Mouse (Mus musculus): Measurements from ENCODE around the gene Lenep. TPM values are rescaled to one million over a fixed set of nuclear protein-coding genes. Genes with fewer than 3 reads are reported as not detected.

Gene Lenep
- not detected in 2 replicates for polyA plus RNA-seq (2015; fragmentation: Nextera tagmentation; extraction: Ambion mirVana)

GRCm38 (mm10) chr3:89402693-89403092, at the start of gene Lenep:
TSS of gene Lenep (minus strand) at chr3:89402793.
- WGBS: 78% methylated on average over 5 of the region's 5 CpGs
- no peak for ATAC-seq (ENCODE audit: insufficient read depth, low FRiP score, low read depth)

GRCm38 (mm10) chr3:89451916-89452315, 49.3 kb upstream of the Lenep start:
- Histone ChIP-seq H3K9ac (no peak overlapping the region), H3K4me1 (peaks cover 12% of the 10 kb centered on the region; the same call in 1 of the 2 replicates), H3K36me3 (no peaks in the 10 kb centered on the region), H3K27ac (no peak overlapping the region), H3K9me3 (no peaks in the 10 kb centered on the region), H3K4me2 (no peak overlapping the region), H3K27me3 (replicated peaks) (no peaks in the 10 kb centered on the region), H3K4me3 (replicated peaks) (no peak overlapping the region)
- no peak for ATAC-seq (ENCODE audit: insufficient read depth, low FRiP score, low read depth)
- 75% methylated on average over 1 of the region's 1 CpGs for WGBS

More at GRCm38 (mm10) chr3:89402693-89403092, at the start of gene Lenep:
- H3K9me3 ChIP-seq: no peaks in the 10 kb centered on the region
- no peaks in the 10 kb centered on the region for H3K4me1 ChIP-seq
- no peak within 1 kb of the TSS for H3K9ac ChIP-seq
- no peak within 1 kb of the TSS for H3K4me2 ChIP-seq
- H3K4me3 ChIP-seq (replicated peaks): no peak within 1 kb of the TSS
- H3K27ac ChIP-seq: no peak within 1 kb of the TSS
- H3K36me3 ChIP-seq: peaks cover 18% of the 10 kb centered on the region
- H3K27me3 ChIP-seq (replicated peaks): no peaks in the 10 kb centered on the region

DNA sequence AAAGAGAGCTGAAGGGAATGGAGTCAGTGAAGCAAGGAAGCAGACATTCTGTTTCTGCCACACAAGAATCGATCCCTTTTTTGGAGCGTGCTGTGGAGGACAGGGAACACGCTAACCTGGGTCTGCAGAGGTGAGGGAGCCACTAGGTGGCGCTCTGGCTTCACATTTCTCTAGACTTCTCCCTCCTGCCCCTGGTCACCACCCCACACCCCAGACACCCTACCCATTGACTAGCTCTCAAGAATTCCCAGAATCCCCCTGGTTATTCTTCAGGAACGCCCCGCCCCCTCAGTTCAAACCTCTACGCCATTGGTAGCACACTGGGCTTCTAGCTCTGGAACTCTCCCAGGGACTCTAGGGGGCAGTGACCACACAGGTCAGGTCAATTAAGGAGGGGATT, 46.9 kb upstream of the Lenep start:
- Histone ChIP-seq H3K27ac (no peak overlapping the region), H3K4me3 (replicated peaks) (no peak overlapping the region), H3K4me1 (0 out of 2 replicates have a peak, but pooled peaks cover 10% of the 10 kb centered on the region), H3K9ac (no peak overlapping the region), H3K36me3 (no peaks in the 10 kb centered on the region), H3K4me2 (no peak overlapping the region), H3K27me3 (replicated peaks) (no peaks in the 10 kb centered on the region), H3K9me3 (no peaks in the 10 kb centered on the region)
- WGBS: 48% methylated on average over 7 of the region's 7 CpGs
- ATAC-seq (ENCODE audit: insufficient read depth, low FRiP score, low read depth): peak; percentile 45; the same call in 1 of the 2 replicates

DNA sequence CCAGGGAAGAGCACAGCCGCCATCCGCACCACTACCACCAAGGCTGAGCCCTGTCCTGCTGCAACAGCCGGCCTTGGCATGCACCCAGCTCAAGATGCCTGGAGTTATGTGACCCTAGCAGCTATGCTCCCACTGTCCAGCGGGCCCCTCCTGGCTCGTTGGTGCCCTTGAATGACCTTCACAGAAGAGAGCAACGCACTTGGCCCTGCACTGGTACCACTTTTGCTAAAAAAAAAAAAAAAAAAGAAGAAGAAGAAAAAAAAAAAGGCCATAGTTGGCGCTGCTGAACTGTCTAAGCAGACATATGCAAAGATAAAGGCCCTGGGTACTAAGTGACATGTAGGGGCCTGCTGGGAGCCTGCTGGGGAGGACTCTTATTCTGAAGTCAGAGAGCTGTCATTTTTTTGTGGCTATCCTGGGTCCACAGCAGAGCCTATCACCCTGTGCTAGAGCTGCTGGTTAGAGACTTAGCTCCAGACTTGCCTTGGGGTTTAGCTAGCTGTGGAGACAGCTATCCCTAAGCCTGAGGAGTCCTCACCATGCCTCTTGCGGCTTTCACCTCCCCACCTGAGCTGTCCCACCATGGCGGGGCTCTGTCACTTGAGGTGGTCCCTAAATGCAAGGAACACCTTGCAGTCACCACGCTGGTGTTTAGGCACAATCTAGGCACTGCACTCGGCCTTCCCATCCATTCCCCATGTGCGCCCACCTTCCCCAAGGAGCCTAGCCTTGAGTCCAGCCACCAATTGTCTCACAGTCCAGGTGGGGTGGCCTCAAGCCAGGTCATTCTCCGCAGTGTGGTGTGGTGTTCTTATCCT, 46.3 kb upstream of the Lenep start:
- peak; percentile 52; the same call in 1 of the 2 replicates for ATAC-seq (ENCODE audit: insufficient read depth, low FRiP score, low read depth)
- H3K4me1 ChIP-seq: 0 out of 2 replicates have a peak, but pooled peaks cover 10% of the 10 kb centered on the region
- H3K4me2 ChIP-seq: no peak overlapping the region
- H3K36me3 ChIP-seq: no peaks in the 10 kb centered on the region
- no peaks in the 10 kb centered on the region for H3K9me3 ChIP-seq
- H3K9ac ChIP-seq: no peak overlapping the region
- no peak overlapping the region for H3K4me3 ChIP-seq (replicated peaks)
- no peaks in the 10 kb centered on the region for H3K27me3 ChIP-seq (replicated peaks)
- no peak overlapping the region for H3K27ac ChIP-seq
- 56% methylated on average over 13 of the region's 13 CpGs for WGBS

DNA sequence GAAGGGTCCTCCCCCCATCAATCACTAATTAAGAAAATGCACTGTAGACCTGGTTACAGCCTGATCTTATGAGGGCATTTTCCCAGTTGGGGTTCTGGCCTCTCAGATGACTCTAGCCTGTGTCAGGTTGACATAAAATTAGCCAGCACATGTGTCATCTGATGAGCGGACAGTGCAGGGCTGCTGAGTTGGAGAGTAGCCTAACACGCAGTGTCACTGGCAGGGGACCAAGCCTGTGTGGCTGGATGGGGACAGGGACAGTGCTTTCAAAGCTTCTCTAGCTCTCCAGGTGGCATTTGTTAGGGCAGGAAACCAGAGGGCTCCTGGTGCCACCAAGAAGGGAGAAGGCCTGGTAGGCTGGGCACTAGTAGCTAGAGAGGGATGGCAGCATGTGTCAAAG, 38.1 kb upstream of the Lenep start:
- Histone ChIP-seq H3K4me2 (no peak overlapping the region), H3K9ac (no peak overlapping the region), H3K4me1 (peaks cover 10% of the 10 kb centered on the region; the same call in 1 of the 2 replicates), H3K36me3 (no peaks in the 10 kb centered on the region), H3K27me3 (replicated peaks) (no peaks in the 10 kb centered on the region), H3K9me3 (no peaks in the 10 kb centered on the region), H3K4me3 (replicated peaks) (no peak overlapping the region), H3K27ac (no peak overlapping the region)
- 89% methylated on average over 2 of the region's 2 CpGs for WGBS
- ATAC-seq (ENCODE audit: insufficient read depth, low FRiP score, low read depth): no peak

- H3K9me3 ChIP-seq: no peaks in the 10 kb centered on the region
- peak overlapping the region; percentile 70 for H3K27ac ChIP-seq
- WGBS: 23% methylated on average over 5 of the region's 5 CpGs
- peak overlapping the region; percentile 40 for H3K9ac ChIP-seq
- H3K4me1 ChIP-seq: peaks cover 12% of the 10 kb centered on the region; the same call in 1 of the 2 replicates
- peaks cover 20% of the 10 kb centered on the region for H3K36me3 ChIP-seq
- peak overlapping the region; percentile 69 for H3K4me2 ChIP-seq
- no peak for ATAC-seq (ENCODE audit: insufficient read depth, low FRiP score, low read depth)
- peak overlapping the region; percentile 52 for H3K4me3 ChIP-seq (replicated peaks)
- no peaks in the 10 kb centered on the region for H3K27me3 ChIP-seq (replicated peaks)
These were observed 34.7 kb upstream of the Lenep start for GRCm38 (mm10) chr3:89437269-89437668.

DNA sequence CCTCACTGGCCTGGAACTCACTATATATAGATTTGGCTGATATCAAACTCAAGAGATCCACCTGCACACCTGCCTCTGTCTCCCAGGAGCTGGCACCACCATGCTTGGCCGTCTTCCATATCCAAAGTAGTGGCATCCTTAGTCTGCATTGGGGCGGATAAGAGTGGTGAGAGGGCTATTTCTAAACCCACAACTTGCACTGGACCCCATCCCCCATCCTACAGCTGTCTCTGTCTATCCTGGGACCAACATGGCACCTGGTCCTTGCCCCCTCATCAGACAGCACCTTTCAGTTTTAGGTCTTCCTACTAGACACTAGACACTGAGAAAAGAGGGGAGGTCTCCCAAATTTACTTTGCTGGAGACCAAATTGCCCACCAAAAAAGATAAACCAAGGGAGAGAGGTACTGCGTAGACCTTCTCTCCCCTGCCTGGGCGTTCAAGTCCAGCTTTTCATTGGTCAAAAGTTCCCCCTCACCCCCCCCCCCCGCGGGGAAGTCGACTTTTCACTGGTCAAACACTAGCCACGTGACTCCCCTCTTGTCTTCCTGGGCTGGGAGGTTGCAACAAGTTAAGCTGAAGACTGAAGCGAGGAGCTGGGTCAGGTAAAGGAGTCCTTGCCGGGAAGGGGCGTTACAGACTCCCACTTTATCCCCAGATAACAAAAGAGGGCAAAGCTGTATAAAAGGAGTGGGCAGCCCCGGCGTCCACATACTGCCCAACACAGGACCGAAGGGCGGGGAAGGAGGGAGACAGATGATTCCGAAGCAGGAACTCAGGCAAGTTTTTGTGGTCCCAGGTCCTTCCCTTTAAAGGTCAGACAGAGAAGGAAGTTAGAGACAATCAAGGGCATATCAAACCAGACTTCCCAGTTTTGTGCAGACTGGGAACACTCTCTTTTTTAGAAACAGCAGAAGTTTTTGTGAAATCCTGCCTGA, 33.9 kb upstream of the Lenep start, which contains the start of gene Pbxip1:
TSS of gene Pbxip1 (plus strand) at position 531 of the 938 bp plus-strand sequence.
- Histone ChIP-seq H3K27ac (peak within 1 kb of the TSS; percentile 70), H3K36me3 (peaks cover 22% of the 10 kb centered on the region), H3K27me3 (replicated peaks) (no peaks in the 10 kb centered on the region), H3K9me3 (no peaks in the 10 kb centered on the region), H3K4me3 (replicated peaks) (peak within 1 kb of the TSS; percentile 52), H3K9ac (peak within 1 kb of the TSS; percentile 40), H3K4me2 (peak within 1 kb of the TSS; percentile 69), H3K4me1 (peaks cover 18% of the 10 kb centered on the region)
- WGBS: 5% methylated on average over 16 of the region's 16 CpGs
- ATAC-seq (ENCODE audit: insufficient read depth, low FRiP score, low read depth): peak; percentile 81

DNA sequence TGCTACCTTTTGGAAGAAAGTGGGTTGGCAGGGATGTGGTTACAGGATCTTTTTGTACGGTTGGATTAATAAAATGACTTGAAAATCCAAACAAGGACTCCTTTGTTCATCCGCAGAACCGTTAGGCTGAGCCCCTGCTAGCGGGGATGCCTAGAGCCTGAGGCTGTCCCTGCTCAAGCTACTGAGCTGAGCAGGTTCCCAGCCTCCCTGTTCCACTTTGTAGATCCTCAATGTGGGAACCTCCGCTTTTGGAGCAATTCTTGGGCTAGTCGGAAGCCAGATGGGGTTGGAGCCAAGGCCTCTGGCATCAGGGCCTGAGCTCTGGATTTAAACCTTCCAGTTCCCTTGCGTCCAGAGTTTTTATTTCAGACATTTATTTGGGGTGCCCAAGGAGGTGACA, 32.4 kb upstream of the Lenep start:
- Histone ChIP-seq H3K36me3 (peaks cover 22% of the 10 kb centered on the region), H3K4me2 (no peak overlapping the region), H3K27me3 (replicated peaks) (no peaks in the 10 kb centered on the region), H3K4me3 (replicated peaks) (no peak overlapping the region), H3K9me3 (no peaks in the 10 kb centered on the region), H3K9ac (no peak overlapping the region), H3K4me1 (peaks cover 23% of the 10 kb centered on the region), H3K27ac (no peak overlapping the region; the same call in 1 of the 2 replicates)
- WGBS: 63% methylated on average over 7 of the region's 7 CpGs
- ATAC-seq (ENCODE audit: insufficient read depth, low FRiP score, low read depth): no peak

DNA sequence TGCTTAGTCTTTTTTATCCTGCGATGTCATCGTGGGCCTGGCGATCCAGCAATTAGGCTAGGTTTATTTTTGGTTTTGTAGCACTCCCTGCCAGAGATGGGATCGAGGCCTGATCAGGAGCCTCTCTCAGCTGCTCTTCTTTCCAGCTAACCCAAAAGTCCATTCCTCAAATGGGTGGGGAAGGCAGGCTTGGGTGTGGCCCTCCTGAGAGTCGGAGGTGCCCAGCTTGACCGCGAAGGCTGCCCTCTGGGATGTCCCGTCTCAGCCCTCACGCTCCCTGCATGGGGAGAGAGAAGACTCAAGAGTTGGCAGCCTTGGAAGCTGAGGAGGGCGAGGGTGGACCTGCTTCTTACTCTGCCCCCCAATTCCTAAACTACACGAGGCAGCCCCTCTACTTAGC, 31.9 kb upstream of the Lenep start:
- no peaks in the 10 kb centered on the region for H3K9me3 ChIP-seq
- H3K27me3 ChIP-seq (replicated peaks): no peaks in the 10 kb centered on the region
- H3K36me3 ChIP-seq: peaks cover 22% of the 10 kb centered on the region
- no peak overlapping the region; the same call in 1 of the 2 replicates for H3K27ac ChIP-seq
- 78% methylated on average over 11 of the region's 11 CpGs for WGBS
- H3K4me1 ChIP-seq: peaks cover 23% of the 10 kb centered on the region
- H3K9ac ChIP-seq: no peak overlapping the region
- H3K4me3 ChIP-seq (replicated peaks): no peak overlapping the region
- H3K4me2 ChIP-seq: no peak overlapping the region
- no peak for ATAC-seq (ENCODE audit: insufficient read depth, low FRiP score, low read depth)

GRCm38 (mm10) chr3:89432606-89433005, 30.0 kb upstream of the Lenep start:
- WGBS: 88% methylated on average over 8 of the region's 8 CpGs
- Histone ChIP-seq H3K27ac (no peak overlapping the region), H3K9ac (no peak overlapping the region), H3K9me3 (no peaks in the 10 kb centered on the region), H3K4me3 (replicated peaks) (no peak overlapping the region), H3K4me1 (peaks cover 23% of the 10 kb centered on the region), H3K27me3 (replicated peaks) (no peaks in the 10 kb centered on the region), H3K4me2 (no peak overlapping the region), H3K36me3 (peaks cover 27% of the 10 kb centered on the region)
- no peak for ATAC-seq (ENCODE audit: insufficient read depth, low FRiP score, low read depth)

- ATAC-seq (ENCODE audit: insufficient read depth, low FRiP score, low read depth): peak; percentile 99
- H3K27ac ChIP-seq: peak within 1 kb of the TSS; percentile 92
- peak within 1 kb of the TSS; percentile 61 for H3K4me2 ChIP-seq
- H3K36me3 ChIP-seq: peaks cover 45% of the 10 kb centered on the region
- WGBS: 2% methylated on average over 65 of the region's 68 CpGs
- peak within 1 kb of the TSS; percentile 96 for H3K9ac ChIP-seq
- H3K4me3 ChIP-seq (replicated peaks): peak within 1 kb of the TSS; percentile 98
- no peaks in the 10 kb centered on the region for H3K27me3 ChIP-seq (replicated peaks)
- peaks cover 13% of the 10 kb centered on the region for H3K4me1 ChIP-seq
- H3K9me3 ChIP-seq: no peaks in the 10 kb centered on the region
These were observed 27.9 kb upstream of the Lenep start, which contains the start of gene Pygo2 for GRCm38 (mm10) chr3:89430171-89431159. TSS of gene Pygo2 (plus strand) at chr3:89430214.
